Mouse (Mus musculus): ENCODE measurements around the gene Gm20388. TPM values are rescaled to one million over a fixed set of nuclear protein-coding genes. Genes with fewer than 3 reads are reported as not detected.

Gene Gm20388
- polyA plus RNA-seq, 1 experiment, result 49.7 TPM

DNA sequence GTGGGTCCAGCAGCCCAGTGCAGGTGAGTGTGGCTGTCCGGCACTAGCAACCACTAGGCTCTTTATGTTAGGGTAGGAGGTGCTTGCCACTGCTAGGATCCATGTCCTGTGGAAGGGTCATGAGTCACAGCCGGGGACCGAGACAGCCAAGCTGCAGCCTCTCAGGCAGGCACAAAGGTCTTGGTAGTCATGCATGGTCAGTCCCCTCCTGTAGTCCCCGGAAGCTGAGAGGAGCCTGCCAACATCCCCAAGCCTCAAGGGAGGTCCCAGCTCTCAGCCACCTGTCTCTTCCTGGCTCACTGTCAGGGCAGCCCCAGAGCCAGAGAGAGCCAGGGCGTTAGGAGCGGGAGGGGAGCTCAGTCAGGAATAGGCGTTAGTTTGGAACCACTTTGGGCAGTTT, 836.6 kb downstream of the Gm20388 start:
- no peaks in the 10 kb centered on the region for H3K27me3 ChIP-seq (replicated peaks; ENCODE audit: control insufficient read depth, insufficient read depth, low read length)
- H3K36me3 ChIP-seq (ENCODE audit: control insufficient read depth, insufficient read depth, low read length), result no peaks in the 10 kb centered on the region
- no peak overlapping the region for H3K27ac ChIP-seq (ENCODE audit: insufficient read depth, low read depth, low read length)
- no peak overlapping the region for H3K4me3 ChIP-seq (ENCODE audit: insufficient read depth, low read depth, low read length)
- peaks cover 35% of the 10 kb centered on the region for H3K4me1 ChIP-seq (ENCODE audit: control insufficient read depth, insufficient read depth, low read length)
- no peak for TF ChIP-seq POLR2A (IDR thresholded peaks at IDR 0.05; ENCODE audit: low read depth, low read length)
- TF ChIP-seq CTCF (conservative IDR thresholded peaks at IDR 0.05; ENCODE audit: insufficient read depth, insufficient read length, low read depth, low read length), result no peak
- WGBS, result 49% methylated on average over 7 of the region's 7 CpGs
- peak; percentile 57 for DNase-seq

DNA sequence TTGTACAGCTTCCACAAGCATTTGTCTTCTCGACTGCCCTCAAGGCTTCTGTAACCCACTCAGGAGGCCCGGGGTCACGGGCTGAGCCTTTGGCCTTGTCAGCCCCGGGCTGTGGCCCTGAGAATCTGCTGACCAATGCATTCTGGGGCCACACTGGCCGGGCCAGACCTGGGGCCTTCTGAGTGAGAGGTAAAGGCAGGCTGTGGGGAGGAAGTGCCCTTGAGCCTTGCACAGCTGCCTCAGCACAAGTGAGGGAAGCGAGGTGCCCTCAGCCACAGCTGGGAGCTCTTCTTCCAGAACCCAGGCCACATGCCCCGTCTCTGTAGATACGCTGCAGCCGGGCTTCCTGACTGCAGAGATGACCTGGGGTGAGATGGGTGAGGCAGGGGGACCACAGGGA, 840.0 kb downstream of the Gm20388 start:
- TF ChIP-seq POLR2A (IDR thresholded peaks at IDR 0.05; ENCODE audit: low read depth, low read length) (no peak), CTCF (conservative IDR thresholded peaks at IDR 0.05; ENCODE audit: insufficient read depth, insufficient read length, low read depth, low read length) (no peak)
- no peaks in the 10 kb centered on the region for H3K36me3 ChIP-seq (ENCODE audit: control insufficient read depth, insufficient read depth, low read length)
- WGBS, result 54% methylated on average over 9 of the region's 9 CpGs
- peak overlapping the region; percentile 63 for H3K27ac ChIP-seq (ENCODE audit: insufficient read depth, low read depth, low read length)
- no peaks in the 10 kb centered on the region for H3K27me3 ChIP-seq (replicated peaks; ENCODE audit: control insufficient read depth, insufficient read depth, low read length)
- peaks cover 39% of the 10 kb centered on the region for H3K4me1 ChIP-seq (ENCODE audit: control insufficient read depth, insufficient read depth, low read length)
- peak; percentile 81 for DNase-seq
- H3K4me3 ChIP-seq (ENCODE audit: insufficient read depth, low read depth, low read length), result no peak overlapping the region

DNA sequence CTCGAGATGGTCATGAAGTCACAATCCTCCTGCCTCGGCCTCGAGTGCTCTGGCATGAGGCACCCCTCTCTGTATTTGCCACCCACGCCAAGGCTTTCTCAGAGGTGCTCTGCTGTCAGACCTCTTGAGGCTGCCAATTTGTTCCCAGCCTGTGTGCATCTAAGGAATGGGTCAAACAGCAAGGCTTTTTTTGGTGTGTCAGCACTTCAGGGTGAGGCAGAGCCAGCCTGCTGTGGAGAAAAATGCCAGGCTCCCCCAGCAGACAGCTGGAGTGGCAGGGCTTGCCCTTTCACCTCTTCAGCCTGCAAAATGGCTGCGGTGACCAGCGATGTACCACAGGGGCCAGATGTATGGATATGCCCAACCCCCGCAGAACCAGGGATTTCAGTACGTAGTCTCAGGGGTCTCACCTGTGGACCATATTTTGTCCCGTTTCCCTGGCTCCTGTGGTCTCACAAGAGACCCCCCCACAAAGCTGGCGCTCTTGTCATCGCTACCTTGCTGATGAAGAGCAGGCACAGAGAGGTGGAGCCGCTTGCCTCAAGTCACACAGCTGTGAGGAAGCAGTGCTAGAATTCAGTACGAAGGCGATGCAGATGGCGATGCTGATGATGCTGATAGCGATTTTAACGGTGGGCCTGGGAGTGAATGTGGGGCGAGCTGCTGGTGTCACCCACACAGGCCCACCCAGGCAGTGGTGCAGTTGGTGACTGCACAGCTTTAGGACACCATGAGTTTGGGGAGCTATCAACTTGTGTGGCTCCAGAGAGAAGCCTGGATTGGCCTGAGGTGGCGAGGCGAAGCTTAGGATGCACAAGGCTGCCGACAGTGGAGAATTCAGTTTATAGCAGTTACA, 840.8 kb downstream of the Gm20388 start:
- Histone ChIP-seq H3K27ac (ENCODE audit: insufficient read depth, low read depth, low read length) (peak overlapping the region; percentile 52), H3K4me3 (ENCODE audit: insufficient read depth, low read depth, low read length) (no peak overlapping the region), H3K36me3 (ENCODE audit: control insufficient read depth, insufficient read depth, low read length) (no peaks in the 10 kb centered on the region), H3K27me3 (replicated peaks; ENCODE audit: control insufficient read depth, insufficient read depth, low read length) (no peaks in the 10 kb centered on the region), H3K4me1 (ENCODE audit: control insufficient read depth, insufficient read depth, low read length) (peaks cover 46% of the 10 kb centered on the region)
- DNase-seq, result peak; percentile 72
- TF ChIP-seq POLR2A (IDR thresholded peaks at IDR 0.05; ENCODE audit: low read depth, low read length) (no peak), CTCF (conservative IDR thresholded peaks at IDR 0.05; ENCODE audit: insufficient read depth, insufficient read length, low read depth, low read length) (no peak)
- 61% methylated on average over 21 of the region's 21 CpGs for WGBS

DNA sequence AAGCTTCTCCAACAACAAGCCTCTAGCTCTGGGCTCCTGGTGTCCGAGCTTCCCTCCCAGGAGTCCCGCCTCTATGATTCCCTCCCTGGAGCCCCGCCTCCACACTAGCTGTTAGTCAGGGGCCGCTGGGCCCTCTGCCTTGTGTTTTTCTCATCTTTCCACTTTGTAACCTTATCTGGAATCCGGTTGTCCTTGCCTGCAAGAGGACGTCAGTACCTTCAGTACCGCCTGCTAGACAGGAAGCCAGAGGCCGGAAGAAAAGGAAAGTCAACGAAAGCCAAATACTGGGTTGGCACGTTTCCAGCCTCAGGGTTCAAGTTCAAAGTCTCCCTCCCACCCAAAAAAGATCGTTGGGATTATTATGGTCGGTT, 841.4 kb downstream of the Gm20388 start:
- H3K36me3 ChIP-seq (ENCODE audit: control insufficient read depth, insufficient read depth, low read length), result no peaks in the 10 kb centered on the region
- DNase-seq, result peak; percentile 86
- no peaks in the 10 kb centered on the region for H3K27me3 ChIP-seq (replicated peaks; ENCODE audit: control insufficient read depth, insufficient read depth, low read length)
- TF ChIP-seq CTCF (conservative IDR thresholded peaks at IDR 0.05; ENCODE audit: insufficient read depth, insufficient read length, low read depth, low read length) (no peak), POLR2A (IDR thresholded peaks at IDR 0.05; ENCODE audit: low read depth, low read length) (no peak)
- H3K4me1 ChIP-seq (ENCODE audit: control insufficient read depth, insufficient read depth, low read length), result peaks cover 46% of the 10 kb centered on the region
- peak overlapping the region; percentile 54 for H3K27ac ChIP-seq (ENCODE audit: insufficient read depth, low read depth, low read length)
- WGBS, result 9% methylated on average over 12 of the region's 12 CpGs
- H3K4me3 ChIP-seq (ENCODE audit: insufficient read depth, low read depth, low read length), result no peak overlapping the region

DNA sequence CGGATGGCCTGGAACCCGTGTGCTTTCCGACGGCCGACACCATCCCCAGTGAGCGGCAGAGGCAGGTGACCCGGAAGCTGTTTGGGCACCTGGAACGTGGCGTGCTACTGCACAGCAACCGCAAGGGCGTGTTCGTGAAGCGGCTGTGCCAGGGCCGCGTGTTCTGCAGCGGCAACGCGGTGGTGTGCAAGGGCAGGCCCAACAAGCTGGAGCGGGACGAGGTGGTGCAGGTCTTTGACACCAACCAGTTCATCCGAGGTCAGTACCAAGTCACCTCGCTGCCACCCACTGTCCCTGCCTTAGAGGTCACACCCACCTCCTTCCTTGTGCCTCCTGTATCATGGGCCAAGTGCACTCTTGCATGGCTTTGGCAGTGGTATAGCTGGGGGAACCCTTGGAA, 842.8 kb downstream of the Gm20388 start:
- WGBS, result 73% methylated on average over 22 of the region's 22 CpGs
- no peaks in the 10 kb centered on the region for H3K27me3 ChIP-seq (replicated peaks; ENCODE audit: control insufficient read depth, insufficient read depth, low read length)
- peaks cover 39% of the 10 kb centered on the region for H3K4me1 ChIP-seq (ENCODE audit: control insufficient read depth, insufficient read depth, low read length)
- H3K4me3 ChIP-seq (ENCODE audit: insufficient read depth, low read depth, low read length), result no peak overlapping the region
- no peak overlapping the region for H3K27ac ChIP-seq (ENCODE audit: insufficient read depth, low read depth, low read length)
- H3K36me3 ChIP-seq (ENCODE audit: control insufficient read depth, insufficient read depth, low read length), result no peaks in the 10 kb centered on the region
- peak; percentile 46 for DNase-seq
- TF ChIP-seq CTCF (conservative IDR thresholded peaks at IDR 0.05; ENCODE audit: insufficient read depth, insufficient read length, low read depth, low read length), result no peak
- no peak for TF ChIP-seq POLR2A (IDR thresholded peaks at IDR 0.05; ENCODE audit: low read depth, low read length)

DNA sequence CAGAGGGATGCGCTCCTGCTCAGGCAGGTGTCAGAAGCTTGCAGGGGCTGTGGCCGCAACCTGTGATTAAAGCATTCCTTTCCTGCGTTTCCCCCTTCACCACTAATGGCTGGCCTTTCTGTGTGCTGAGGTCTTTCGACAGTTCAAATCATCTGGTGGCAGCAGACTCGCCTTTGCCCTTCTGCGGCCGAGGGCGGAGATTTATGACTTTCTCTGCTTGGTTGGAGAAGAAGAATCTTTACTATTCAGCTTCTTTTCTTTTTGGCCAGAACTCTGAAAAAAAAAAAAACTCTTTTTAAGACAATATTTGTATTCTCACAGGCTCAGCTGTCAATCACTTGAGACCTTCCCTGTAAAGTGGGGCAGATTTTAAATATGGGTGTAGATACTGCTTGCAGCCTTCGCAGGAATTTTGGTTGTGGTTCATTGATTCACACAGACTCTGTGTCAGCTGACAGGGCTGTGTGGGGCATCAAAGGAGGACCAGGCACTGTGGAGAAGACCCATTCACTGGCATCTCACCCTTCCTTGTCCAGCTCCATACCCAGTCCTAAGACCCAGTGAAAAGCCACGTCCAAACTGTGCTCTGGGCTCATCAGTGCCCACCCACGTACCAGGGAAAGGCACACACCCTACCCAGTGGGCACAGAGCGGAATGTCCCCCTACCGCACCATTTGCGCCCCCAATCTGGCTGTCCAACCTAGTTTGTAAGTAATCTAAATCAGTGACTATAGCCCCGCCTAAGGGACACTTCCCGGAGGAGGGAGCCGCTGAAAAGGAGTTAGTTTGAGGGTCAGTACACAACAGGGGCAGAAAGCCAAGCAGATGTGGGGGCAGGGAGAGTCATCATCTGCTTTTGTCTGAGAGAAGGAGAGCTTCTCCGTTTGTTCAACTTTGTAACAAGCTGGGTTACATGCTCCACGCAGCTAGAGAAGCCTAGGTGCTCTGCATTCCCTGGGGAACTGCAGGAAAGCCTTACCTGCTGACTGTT, 845.0 kb downstream of the Gm20388 start:
- Histone ChIP-seq H3K27me3 (replicated peaks; ENCODE audit: control insufficient read depth, insufficient read depth, low read length) (no peaks in the 10 kb centered on the region), H3K36me3 (ENCODE audit: control insufficient read depth, insufficient read depth, low read length) (no peaks in the 10 kb centered on the region), H3K4me3 (ENCODE audit: insufficient read depth, low read depth, low read length) (no peak overlapping the region), H3K27ac (ENCODE audit: insufficient read depth, low read depth, low read length) (peak overlapping the region; percentile 0; the same call in 1 of the 2 replicates), H3K4me1 (ENCODE audit: control insufficient read depth, insufficient read depth, low read length) (peaks cover 33% of the 10 kb centered on the region)
- peak; percentile 83 for DNase-seq
- TF ChIP-seq CTCF (conservative IDR thresholded peaks at IDR 0.05; ENCODE audit: insufficient read depth, insufficient read length, low read depth, low read length) (no peak), POLR2A (IDR thresholded peaks at IDR 0.05; ENCODE audit: low read depth, low read length) (no peak)
- 39% methylated on average over 19 of the region's 19 CpGs for WGBS

Measured in kidney, adult 2 months (tissue).